Mouse (Mus musculus): ENCODE measurements at regions not wholly inside any gene's neighbourhood (a gene's known extent, or its start where the extent isn't known, plus 50 kb on each side); places are given as distances from the start of the nearest gene placed in this dataset.
A peak's percentile ranks its signal among the peaks of the same experiment; 100 is the strongest.

DNA sequence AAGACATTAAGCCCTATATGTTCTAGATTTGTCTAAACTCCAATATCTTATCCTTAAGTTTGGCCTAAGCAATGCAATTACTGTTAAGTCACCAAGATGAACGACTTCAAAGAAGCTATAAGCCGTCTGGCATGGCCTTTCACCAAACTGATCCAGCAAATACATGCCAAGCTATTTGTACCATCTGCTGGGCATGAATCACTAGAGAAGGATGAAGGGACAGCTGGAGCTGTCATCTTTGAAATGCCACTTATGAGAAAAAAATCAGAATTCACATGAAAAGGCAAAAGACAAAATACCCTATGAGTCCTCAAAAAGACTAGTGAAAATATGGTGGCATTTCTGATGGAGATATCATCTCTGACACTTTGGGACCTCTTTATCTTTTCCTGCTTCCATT is 430.3 kb upstream of the Steap1 start:
- peak; percentile 11 to 50 for DNase-seq (ENCODE audit: low spot score in 2 of 2)
- intact Hi-C loops (cut with DNase I), result no loop called here

DNA sequence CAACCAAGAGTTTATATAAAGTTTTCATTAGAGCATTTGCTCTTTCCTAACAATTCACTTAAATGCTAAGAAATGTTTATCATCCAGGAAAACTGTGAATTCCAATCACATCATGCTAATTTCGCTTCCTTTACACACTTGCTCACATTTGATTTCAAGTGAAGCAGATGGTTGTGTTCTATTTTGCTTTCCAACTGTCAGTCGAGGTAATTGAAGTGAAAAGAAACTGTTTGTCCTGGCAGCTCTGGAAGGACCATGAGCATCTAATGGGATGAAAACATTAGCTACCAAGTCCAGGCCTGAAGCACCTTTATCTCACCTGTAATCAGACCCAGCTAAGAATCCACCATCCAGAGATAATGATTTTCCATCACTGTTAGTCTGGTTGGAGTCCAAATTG is 418.9 kb upstream of the Steap1 start:
- DNase-seq (ENCODE audit: low spot score in 2 of 2), result no peak
- intact Hi-C loops (cut with DNase I), result no loop called here

DNA sequence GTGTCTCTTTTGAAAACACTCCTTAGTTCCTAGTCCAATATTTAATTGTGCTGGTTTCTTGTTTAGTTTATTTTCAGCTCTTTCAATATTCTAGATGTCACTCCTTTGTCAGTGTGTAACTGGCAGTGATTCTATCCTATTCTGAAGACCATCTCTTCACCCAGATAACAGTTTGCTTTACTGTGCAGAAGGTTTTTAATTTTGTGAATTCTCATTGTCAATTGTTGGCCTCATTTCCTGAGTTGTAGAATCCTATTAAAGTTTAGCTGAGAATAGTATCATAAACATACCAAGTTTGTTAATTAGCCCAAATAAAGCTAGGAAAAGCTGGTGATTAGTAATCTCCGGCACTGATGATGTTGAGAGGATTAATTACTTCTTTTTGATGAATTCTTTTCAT is 418.4 kb upstream of the Steap1 start:
- intact Hi-C loops (cut with DNase I), result no loop called here
- no peak for DNase-seq (ENCODE audit: low spot score in 2 of 2)

Measured in left cerebral cortex, postnatal 25 days (tissue).